Mouse (Mus musculus): ENCODE measurements around the gene Fxr1. TPM values are rescaled to one million over a fixed set of nuclear protein-coding genes. Genes with fewer than 3 reads are reported as not detected.
A peak's percentile ranks its signal among the peaks of the same experiment; 100 is the strongest.

Fxr1 gene
- polyA plus RNA-seq, 1 experiment from 2014 or later, result 73.1 TPM

DNA sequence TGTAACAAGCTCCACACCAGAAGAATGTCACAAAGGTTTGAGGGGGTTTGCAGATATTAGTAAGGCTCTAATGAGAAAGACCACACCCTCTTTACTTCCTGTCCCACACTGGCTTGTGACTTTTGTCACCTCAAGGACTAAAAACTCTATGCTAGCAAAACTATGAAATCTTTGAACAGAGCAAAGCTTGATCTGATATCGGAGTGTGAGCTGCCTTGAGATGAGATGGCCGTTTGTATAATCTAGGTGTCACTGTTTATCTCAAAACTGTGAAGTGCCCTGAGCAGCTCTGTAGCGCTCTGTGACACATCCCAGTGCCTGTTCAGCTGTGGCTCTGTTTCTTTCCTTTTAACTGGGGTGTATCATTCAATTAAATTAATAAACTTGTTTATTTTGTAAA lies 15.9 kb upstream of the Fxr1 start:
- Histone ChIP-seq H3K4me1 (ENCODE audit: control insufficient read depth, insufficient read depth, low read length) (peaks cover 13% of the 10 kb centered on the region), H3K9me3 (replicated peaks; ENCODE audit: control insufficient read depth, low read length) (no peaks in the 10 kb centered on the region), H3K27ac (ENCODE audit: low read length) (no peak overlapping the region), H3K9ac (ENCODE audit: low read length) (no peak overlapping the region), H3K4me3 (ENCODE audit: low read length) (no peak overlapping the region), H3K36me3 (ENCODE audit: control insufficient read depth, insufficient read depth) (no peaks in the 10 kb centered on the region), H3K27me3 (ENCODE audit: control insufficient read depth, insufficient read depth, low read length) (no peaks in the 10 kb centered on the region), H3K4me2 (ENCODE audit: low read depth, low read length) (no peak overlapping the region)
- no peak for ATAC-seq (replicated peaks; ENCODE audit: extremely low read depth, insufficient read depth, low FRiP score)
- WGBS, result 32% methylated on average over 3 of the region's 3 CpGs

DNA sequence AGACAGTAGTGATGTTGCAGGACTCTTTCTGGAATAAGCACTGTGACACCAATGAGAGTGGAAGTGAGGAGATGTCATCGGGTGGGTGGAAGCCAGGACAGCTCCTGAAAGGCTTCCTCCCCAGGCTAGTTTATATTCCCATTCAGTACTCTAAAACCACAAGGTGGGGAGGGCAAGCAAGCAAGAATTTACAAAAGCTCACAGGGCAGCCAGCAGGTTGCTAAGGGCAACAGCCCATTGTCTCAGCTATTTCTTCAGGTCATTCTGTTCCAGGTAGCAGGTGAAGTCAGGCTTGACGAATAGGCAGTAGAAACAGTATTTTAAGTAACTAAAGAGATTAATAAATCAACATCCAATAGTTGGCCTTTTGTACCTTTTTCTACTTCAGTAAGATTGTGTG lies 13.4 kb upstream of the Fxr1 start:
- Histone ChIP-seq H3K4me3 (ENCODE audit: low read length) (no peak overlapping the region), H3K27me3 (ENCODE audit: control insufficient read depth, insufficient read depth, low read length) (no peaks in the 10 kb centered on the region), H3K4me2 (ENCODE audit: low read depth, low read length) (no peak overlapping the region), H3K9me3 (replicated peaks; ENCODE audit: control insufficient read depth, low read length) (no peaks in the 10 kb centered on the region), H3K36me3 (ENCODE audit: control insufficient read depth, insufficient read depth) (no peaks in the 10 kb centered on the region), H3K4me1 (ENCODE audit: control insufficient read depth, insufficient read depth, low read length) (peaks cover 13% of the 10 kb centered on the region), H3K27ac (ENCODE audit: low read length) (no peak overlapping the region), H3K9ac (ENCODE audit: low read length) (no peak overlapping the region)
- ATAC-seq (replicated peaks; ENCODE audit: extremely low read depth, insufficient read depth, low FRiP score), result no peak
- 72% methylated on average over 2 of the region's 2 CpGs for WGBS

DNA sequence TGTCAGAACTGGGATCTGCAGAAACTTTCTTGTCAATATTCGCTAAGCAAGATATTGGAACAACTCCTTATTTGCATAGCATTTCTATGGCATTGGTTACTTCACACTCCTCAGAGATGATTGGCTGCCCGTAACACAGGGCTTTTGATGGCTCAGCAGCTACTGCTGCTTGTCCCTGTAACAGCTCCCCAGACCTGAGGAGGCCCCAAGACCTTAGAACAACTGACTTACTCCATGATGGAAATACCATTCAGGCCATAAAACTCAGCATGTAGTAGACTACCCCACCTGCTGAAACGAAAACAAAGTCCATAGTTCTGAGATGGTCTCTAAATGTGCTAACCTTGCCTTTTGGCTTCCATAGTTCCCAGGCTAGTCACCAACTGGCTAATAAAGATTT lies 12.9 kb upstream of the Fxr1 start:
- Histone ChIP-seq H3K4me3 (ENCODE audit: low read length) (no peak overlapping the region), H3K9me3 (replicated peaks; ENCODE audit: control insufficient read depth, low read length) (no peaks in the 10 kb centered on the region), H3K27me3 (ENCODE audit: control insufficient read depth, insufficient read depth, low read length) (no peaks in the 10 kb centered on the region), H3K4me1 (ENCODE audit: control insufficient read depth, insufficient read depth, low read length) (peaks cover 13% of the 10 kb centered on the region), H3K9ac (ENCODE audit: low read length) (no peak overlapping the region), H3K4me2 (ENCODE audit: low read depth, low read length) (no peak overlapping the region), H3K36me3 (ENCODE audit: control insufficient read depth, insufficient read depth) (no peaks in the 10 kb centered on the region), H3K27ac (ENCODE audit: low read length) (no peak overlapping the region)
- 72% methylated on average over 3 of the region's 3 CpGs for WGBS
- no peak for ATAC-seq (replicated peaks; ENCODE audit: extremely low read depth, insufficient read depth, low FRiP score)

DNA sequence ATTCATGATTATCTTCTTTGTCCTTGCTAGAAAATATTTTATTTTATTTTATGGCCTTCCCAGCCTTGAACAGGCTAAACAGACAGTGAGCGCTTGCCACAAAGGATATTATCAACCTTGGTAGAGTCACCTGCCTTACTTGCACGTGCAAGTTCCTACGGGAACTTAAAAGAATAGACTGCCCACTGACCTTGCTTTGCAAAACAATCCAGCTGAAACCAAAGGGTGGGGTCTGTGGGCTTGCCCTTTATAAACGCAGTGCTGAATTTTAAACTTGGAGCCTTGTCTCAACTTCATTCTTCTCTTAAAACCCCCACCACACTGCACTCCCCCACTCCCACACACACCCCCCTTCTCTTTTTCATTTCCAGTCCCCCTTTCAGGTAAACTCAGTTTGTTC lies 12.1 kb upstream of the Fxr1 start:
- H3K4me1 ChIP-seq (ENCODE audit: control insufficient read depth, insufficient read depth, low read length), result peaks cover 13% of the 10 kb centered on the region
- H3K4me3 ChIP-seq (ENCODE audit: low read length), result no peak overlapping the region
- no peaks in the 10 kb centered on the region for H3K9me3 ChIP-seq (replicated peaks; ENCODE audit: control insufficient read depth, low read length)
- H3K4me2 ChIP-seq (ENCODE audit: low read depth, low read length), result peak overlapping the region; percentile 34; the same call in 1 of the 2 replicates
- WGBS, result 63% methylated on average over 4 of the region's 4 CpGs
- no peak overlapping the region for H3K9ac ChIP-seq (ENCODE audit: low read length)
- no peaks in the 10 kb centered on the region for H3K36me3 ChIP-seq (ENCODE audit: control insufficient read depth, insufficient read depth)
- H3K27ac ChIP-seq (ENCODE audit: low read length), result peak overlapping the region; percentile 67
- no peak for ATAC-seq (replicated peaks; ENCODE audit: extremely low read depth, insufficient read depth, low FRiP score)
- no peaks in the 10 kb centered on the region for H3K27me3 ChIP-seq (ENCODE audit: control insufficient read depth, insufficient read depth, low read length)

GRCm38 (mm10) chr3:34008191-34008590 lies 11.6 kb upstream of the Fxr1 start:
- no peaks in the 10 kb centered on the region for H3K36me3 ChIP-seq (ENCODE audit: control insufficient read depth, insufficient read depth)
- H3K9me3 ChIP-seq (replicated peaks; ENCODE audit: control insufficient read depth, low read length), result no peaks in the 10 kb centered on the region
- H3K4me1 ChIP-seq (ENCODE audit: control insufficient read depth, insufficient read depth, low read length), result peaks cover 13% of the 10 kb centered on the region
- 39% methylated on average over 6 of the region's 6 CpGs for WGBS
- no peaks in the 10 kb centered on the region for H3K27me3 ChIP-seq (ENCODE audit: control insufficient read depth, insufficient read depth, low read length)
- peak; percentile 75 for ATAC-seq (replicated peaks; ENCODE audit: extremely low read depth, insufficient read depth, low FRiP score)
- H3K4me3 ChIP-seq (ENCODE audit: low read length), result no peak overlapping the region
- H3K9ac ChIP-seq (ENCODE audit: low read length), result no peak overlapping the region
- H3K4me2 ChIP-seq (ENCODE audit: low read depth, low read length), result peak overlapping the region; percentile 34; the same call in 1 of the 2 replicates
- peak overlapping the region; percentile 67 for H3K27ac ChIP-seq (ENCODE audit: low read length)

DNA sequence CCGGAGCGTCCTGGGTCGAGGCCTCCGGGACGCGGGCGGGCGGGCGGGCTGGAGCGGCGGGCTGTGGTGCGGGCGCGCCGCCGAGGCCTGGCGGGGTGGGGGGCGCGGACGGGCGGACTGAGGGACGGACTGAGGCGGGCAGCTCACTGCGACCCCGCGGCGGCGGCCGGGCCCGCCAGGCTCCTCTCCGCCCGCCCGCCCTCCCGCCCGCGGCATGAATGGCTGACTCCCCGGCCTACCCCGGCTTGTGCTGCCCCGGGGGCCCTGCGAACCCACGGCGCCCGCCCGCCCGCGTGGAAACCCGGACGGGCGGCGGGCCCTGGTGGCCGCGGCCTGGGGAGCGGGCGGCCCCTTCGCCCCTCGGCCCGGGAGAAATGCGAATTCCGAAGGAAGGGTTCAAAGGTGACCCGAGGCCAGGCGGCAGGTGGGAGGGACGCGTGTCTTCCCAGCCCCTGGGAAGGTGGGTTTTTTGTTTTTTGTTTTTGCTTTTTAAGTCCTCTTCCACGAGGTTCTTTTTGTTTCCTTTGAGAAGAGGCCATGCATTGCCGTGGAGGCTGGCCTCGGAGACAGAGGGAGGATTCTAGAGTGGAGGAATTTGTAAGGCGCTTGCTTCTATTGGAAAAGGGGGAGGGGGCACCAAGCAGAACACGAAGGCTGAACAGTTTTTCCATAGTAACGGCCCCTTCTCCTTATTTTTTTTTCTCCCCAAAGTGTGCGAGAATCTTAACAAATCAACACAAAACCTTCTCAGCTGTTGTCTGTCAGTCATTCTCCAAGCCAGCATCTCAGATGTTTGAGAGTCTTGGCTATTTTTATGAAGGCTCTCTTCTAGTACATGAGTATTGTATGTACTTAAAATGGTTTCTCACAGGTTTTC lies 877 bp downstream of the Fxr1 start:
- Histone ChIP-seq H3K27me3 (ENCODE audit: control insufficient read depth, insufficient read depth, low read length) (no peaks in the 10 kb centered on the region), H3K9ac (ENCODE audit: low read length) (peak overlapping the region; percentile 100), H3K27ac (ENCODE audit: low read length) (peak overlapping the region; percentile 97), H3K4me1 (ENCODE audit: control insufficient read depth, insufficient read depth, low read length) (peaks cover 23% of the 10 kb centered on the region), H3K9me3 (replicated peaks; ENCODE audit: control insufficient read depth, low read length) (no peaks in the 10 kb centered on the region), H3K4me2 (ENCODE audit: low read depth, low read length) (peak overlapping the region; percentile 68), H3K36me3 (ENCODE audit: control insufficient read depth, insufficient read depth) (no peaks in the 10 kb centered on the region), H3K4me3 (ENCODE audit: low read length) (peak overlapping the region; percentile 70)
- ATAC-seq (replicated peaks; ENCODE audit: extremely low read depth, insufficient read depth, low FRiP score), result peak; percentile 29; the same call in 1 of the 2 replicates
- under 1% methylated on average over 47 of the region's 70 CpGs for WGBS

DNA sequence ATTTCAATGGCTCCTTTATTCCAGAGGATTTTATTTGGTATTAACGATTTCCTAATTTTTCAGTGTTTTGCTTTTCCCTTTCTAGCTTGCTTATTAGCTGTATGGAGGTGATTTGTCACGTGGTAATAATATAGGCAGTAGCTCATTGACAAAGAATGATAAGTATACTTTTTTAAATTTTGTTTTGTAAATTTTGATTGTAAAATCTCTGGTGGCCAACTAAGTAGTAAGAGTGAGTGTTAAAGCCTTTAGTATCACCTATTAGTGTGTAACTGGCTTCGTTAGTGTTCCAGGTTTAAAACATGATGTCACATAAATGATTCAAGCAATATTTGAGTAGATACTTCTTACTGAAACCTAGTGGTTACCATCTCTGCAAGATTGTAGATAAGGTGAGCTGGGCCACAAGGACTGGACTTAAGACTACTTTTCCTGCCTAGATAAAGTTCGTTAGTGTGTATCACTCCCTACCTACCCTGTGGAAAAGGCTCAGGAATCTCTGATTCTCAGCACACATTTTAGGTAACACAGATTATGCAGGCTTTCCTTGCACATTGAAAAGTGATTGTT lies 1.6 kb downstream of the Fxr1 start:
- Histone ChIP-seq H3K27me3 (ENCODE audit: control insufficient read depth, insufficient read depth, low read length) (no peaks in the 10 kb centered on the region), H3K27ac (ENCODE audit: low read length) (no peak overlapping the region), H3K9ac (ENCODE audit: low read length) (peak overlapping the region; percentile 100), H3K4me1 (ENCODE audit: control insufficient read depth, insufficient read depth, low read length) (peaks cover 23% of the 10 kb centered on the region), H3K36me3 (ENCODE audit: control insufficient read depth, insufficient read depth) (no peaks in the 10 kb centered on the region), H3K4me3 (ENCODE audit: low read length) (peak overlapping the region; percentile 70), H3K4me2 (ENCODE audit: low read depth, low read length) (peak overlapping the region; percentile 68), H3K9me3 (replicated peaks; ENCODE audit: control insufficient read depth, low read length) (no peaks in the 10 kb centered on the region)
- WGBS, result 40% methylated on average over 4 of the region's 4 CpGs
- ATAC-seq (replicated peaks; ENCODE audit: extremely low read depth, insufficient read depth, low FRiP score), result no peak

DNA sequence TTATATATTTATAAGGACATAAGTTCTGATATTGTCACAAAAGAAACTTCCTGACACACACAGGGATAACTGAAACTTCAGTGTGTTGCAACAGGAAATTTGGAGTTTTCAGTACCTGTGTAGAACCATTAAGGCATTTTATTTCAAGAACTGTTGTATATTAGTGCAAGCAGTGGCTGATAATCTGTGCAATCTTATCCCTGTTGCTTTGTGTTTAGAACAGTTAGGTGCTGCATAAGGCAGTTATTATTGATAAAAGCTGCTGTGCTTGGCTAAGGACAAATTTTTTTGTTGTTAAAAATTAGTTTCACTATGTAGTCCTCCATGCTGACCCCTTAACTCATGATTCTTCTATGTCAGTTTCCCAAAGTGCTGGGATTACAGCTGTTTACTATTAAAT lies 9.2 kb downstream of the Fxr1 start:
- Histone ChIP-seq H3K36me3 (ENCODE audit: control insufficient read depth, insufficient read depth) (no peaks in the 10 kb centered on the region), H3K27me3 (ENCODE audit: control insufficient read depth, insufficient read depth, low read length) (no peaks in the 10 kb centered on the region), H3K27ac (ENCODE audit: low read length) (no peak overlapping the region), H3K4me2 (ENCODE audit: low read depth, low read length) (no peak overlapping the region), H3K4me1 (ENCODE audit: control insufficient read depth, insufficient read depth, low read length) (peaks cover 15% of the 10 kb centered on the region), H3K4me3 (ENCODE audit: low read length) (no peak overlapping the region), H3K9ac (ENCODE audit: low read length) (no peak overlapping the region), H3K9me3 (replicated peaks; ENCODE audit: control insufficient read depth, low read length) (no peaks in the 10 kb centered on the region)
- no peak for ATAC-seq (replicated peaks; ENCODE audit: extremely low read depth, insufficient read depth, low FRiP score)

DNA sequence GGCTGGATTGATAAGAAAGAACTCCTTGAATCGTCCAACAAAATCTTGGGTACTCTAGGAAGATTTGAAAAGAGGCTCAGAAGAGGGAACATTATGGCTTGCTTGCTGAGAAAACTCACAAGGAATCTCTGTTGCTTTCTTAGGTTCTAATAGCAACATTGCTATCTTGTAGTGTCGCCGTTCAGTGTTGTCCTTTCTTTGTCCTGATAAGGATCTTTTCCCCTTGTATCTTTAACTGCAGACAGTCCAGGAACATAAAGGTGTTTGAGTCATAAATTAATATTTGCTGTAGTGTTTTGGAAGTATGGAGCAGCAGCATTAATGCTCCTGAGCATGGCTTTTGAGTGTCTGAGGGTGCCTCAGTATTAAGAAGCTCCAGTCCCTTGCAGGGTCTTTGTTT lies 10.9 kb downstream of the Fxr1 start:
- Histone ChIP-seq H3K27ac (ENCODE audit: low read length) (no peak overlapping the region), H3K4me1 (ENCODE audit: control insufficient read depth, insufficient read depth, low read length) (peaks cover 12% of the 10 kb centered on the region; the same call in 1 of the 2 replicates), H3K36me3 (ENCODE audit: control insufficient read depth, insufficient read depth) (no peaks in the 10 kb centered on the region), H3K9me3 (replicated peaks; ENCODE audit: control insufficient read depth, low read length) (no peaks in the 10 kb centered on the region), H3K27me3 (ENCODE audit: control insufficient read depth, insufficient read depth, low read length) (no peaks in the 10 kb centered on the region), H3K4me3 (ENCODE audit: low read length) (no peak overlapping the region), H3K4me2 (ENCODE audit: low read depth, low read length) (no peak overlapping the region), H3K9ac (ENCODE audit: low read length) (no peak overlapping the region)
- 57% methylated on average over 3 of the region's 3 CpGs for WGBS
- ATAC-seq (replicated peaks; ENCODE audit: extremely low read depth, insufficient read depth, low FRiP score), result no peak
